Mouse (Mus musculus) thymus, adult 2 months (tissue): Measurements from ENCODE around the gene Gata1.
"Not testable (repeated sequence)": the region's sequence is repeated elsewhere in the genome, so short reads cannot be mapped to it uniquely, and the experiment has no call there.

Experiments used
- CTCF ChIP-seq: fragments of 200-500 bp; IDR thresholded peaks from 2 replicates; pipeline ENCODE4 v1.5.1; 2012; ENCODE audit warnings: mild to moderate bottlenecking, control low read depth, low read length, moderate library complexity, borderline replicate concordance; ENCODE audit not compliant: control insufficient read depth, poor library complexity, insufficient read depth; ENCODE audit errors: extremely low read depth
- POLR2A ChIP-seq: fragments of 200-500 bp; IDR thresholded peaks from 2 replicates; pipeline ENCODE4 v1.6.1; 2012; ENCODE audit warnings: mild to moderate bottlenecking, low read length, control low read depth, moderate library complexity; ENCODE audit not compliant: control insufficient read depth, poor library complexity, insufficient read depth; ENCODE audit errors: extremely low read depth

DNA sequence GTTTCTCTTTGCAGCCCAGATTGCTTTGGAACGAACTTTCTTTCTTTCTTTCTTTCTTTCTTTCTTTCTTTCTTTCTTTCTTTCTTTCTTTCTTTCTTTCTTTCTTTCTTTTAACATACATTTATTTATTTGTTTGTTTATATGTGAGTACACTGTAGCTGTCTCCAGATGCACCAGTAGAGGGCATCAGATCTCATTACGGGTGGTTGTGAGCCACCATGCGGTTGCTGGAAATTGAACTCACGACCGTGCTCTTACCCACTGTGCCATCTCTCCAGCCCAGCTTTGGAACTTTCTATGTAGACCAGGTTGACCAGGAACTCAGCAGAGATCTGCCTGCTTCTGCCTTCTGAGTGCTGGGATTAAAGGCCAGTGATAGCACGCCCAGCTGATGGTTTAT lies 59.9 kb downstream of the Gata1 start:
- not testable (repeated sequence) for TF ChIP-seq POLR2A, CTCF
